ENCODE assay signal across 26 mouse cellular contexts in the genomic region with DNA sequence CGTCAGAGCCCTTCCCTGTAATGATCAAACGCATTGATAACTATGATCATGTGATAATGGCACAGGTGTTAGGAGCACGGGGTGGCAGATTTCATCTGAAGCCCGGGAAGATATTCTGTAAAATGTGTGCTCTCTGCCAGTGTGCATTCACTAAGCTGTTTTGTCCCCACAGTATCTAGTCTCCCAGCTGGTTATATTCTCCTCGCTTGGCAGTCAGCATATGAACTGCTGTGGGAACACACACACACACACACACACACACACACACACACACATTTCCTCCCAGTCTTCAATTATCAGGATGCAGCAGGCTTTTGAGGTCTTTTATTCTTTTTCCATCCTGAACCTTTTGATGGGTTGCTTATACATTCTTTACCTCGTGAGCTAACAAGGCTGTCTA.
DNase-seq lines count a peak whose midpoint lies in the region; ATAC-seq lines count a peak whose summit lies in the region.
"Had no signal": no experiment of that assay in that cellular context is flagged by ENCODE, and none has a peak within 500 bp of the region (broad histone marks: within the 10 kb centered on the region; RNA-seq: fewer than 3 reads in every experiment).

No protein-coding gene starts in this region.

- 67% methylated on average over 6 of the region's 6 CpGs for WGBS in midbrain, embryonic 14.5 days
- WGBS in midbrain, embryonic 16.5 days, result 55% methylated on average over 6 of the region's 6 CpGs
- 84% methylated on average over 6 of the region's 6 CpGs for WGBS in forebrain, embryonic 10.5 days
- WGBS in forebrain, embryonic 14.5 days, result 38% methylated on average over 6 of the region's 6 CpGs

- H3K9me3 ChIP-seq in midbrain, embryonic 14.5 days (ENCODE audit: control insufficient read depth, low read length), result 0 out of 2 replicates have a peak, but pooled peaks cover 7% of the 10 kb centered on the region
- no peaks in the 10 kb centered on the region; the same call in 1 of the 2 replicates for H3K9me3 ChIP-seq in midbrain, embryonic 16.5 days (replicated peaks; ENCODE audit: control insufficient read depth, low read length, poor library complexity, severe bottlenecking)
- H3K9me3 ChIP-seq in forebrain, embryonic 10.5 days, result peaks cover 11% of the 10 kb centered on the region; the same call in 1 of the 2 replicates
- no peaks in the 10 kb centered on the region; the same call in 1 of the 2 replicates for H3K9me3 ChIP-seq in forebrain, embryonic 14.5 days (replicated peaks; ENCODE audit: control insufficient read depth, low read length)
- H3K9me3 ChIP-seq: hindbrain, embryonic 15.5 days; limb, embryonic 10.5 days; midbrain, embryonic 12.5 days had no signal

- no peak overlapping the region for H3K4me3 ChIP-seq in midbrain, embryonic 14.5 days (replicated peaks; ENCODE audit: low read depth, low read length)
- H3K4me3 ChIP-seq in midbrain, embryonic 16.5 days (ENCODE audit: low read depth, low read length), result no peak overlapping the region
- H3K4me3 ChIP-seq in forebrain, embryonic 10.5 days, result no peak overlapping the region
- no peak overlapping the region for H3K4me3 ChIP-seq in forebrain, embryonic 14.5 days (ENCODE audit: low read depth, low read length)
- H3K4me3 ChIP-seq: hindbrain, embryonic 15.5 days; left cerebral cortex, adult 2 months; limb, embryonic 10.5 days; midbrain, embryonic 12.5 days had no signal

- peak; percentile 34 for DNase-seq in midbrain, embryonic 14.5 days
- DNase-seq in forebrain, embryonic 10.5 days (ENCODE audit: extremely low spot score, low spot score), result no peak
- DNase-seq in forebrain, embryonic 14.5 days (ENCODE audit: low spot score), result peak; percentile 74
- peak; percentile 43 for DNase-seq in layer of hippocampus, adult 9-11 months
- no peak for DNase-seq in spleen, postnatal 14 days (ENCODE audit: low spot score in 2 of 2)
- DNase-seq in lung, postnatal 25 days (ENCODE audit: low spot score), result no peak
- DNase-seq: adrenal gland, postnatal 36 days; B cell, adult 2 months; cerebellum, adult 11-12 months; gastrocnemius, postnatal 14 days; heart, adult 11 months; kidney, adult 2 months; liver; spleen, adult 18-20 months; thymus, postnatal 25 days had no signal

- H3K27ac ChIP-seq in midbrain, embryonic 14.5 days (replicated peaks; ENCODE audit: low read depth, low read length), result no peak overlapping the region
- H3K27ac ChIP-seq in midbrain, embryonic 16.5 days (ENCODE audit: low read length), result no peak overlapping the region
- H3K27ac ChIP-seq in forebrain, embryonic 10.5 days, result peak overlapping the region; percentile 4; the same call in 1 of the 2 replicates
- no peak overlapping the region for H3K27ac ChIP-seq in forebrain, embryonic 14.5 days (ENCODE audit: low read depth, low read length)
- H3K27ac ChIP-seq: hindbrain, embryonic 15.5 days; kidney, postnatal 0 days; left cerebral cortex, adult 2 months; limb, embryonic 10.5 days; midbrain, embryonic 12.5 days had no signal

- ATAC-seq in midbrain, embryonic 14.5 days (ENCODE audit: low FRiP score, low TSS enrichment), result no peak
- no peak for ATAC-seq in midbrain, embryonic 16.5 days
- ATAC-seq in forebrain, embryonic 14.5 days, result peak; percentile 71; the same call in 1 of the 2 replicates
- ATAC-seq: lung, postnatal 0 days; Patski had no signal

- no peak overlapping the region for H3K4me2 ChIP-seq in midbrain, embryonic 14.5 days (ENCODE audit: low read length)
- H3K4me2 ChIP-seq in midbrain, embryonic 16.5 days (ENCODE audit: low read length), result no peak overlapping the region
- H3K4me2 ChIP-seq in forebrain, embryonic 14.5 days (ENCODE audit: low read length), result no peak overlapping the region
- H3K4me2 ChIP-seq: heart, embryonic 11.5 days; hindbrain, embryonic 15.5 days; midbrain, embryonic 12.5 days had no signal

- no peaks in the 10 kb centered on the region for H3K4me1 ChIP-seq in midbrain, embryonic 14.5 days (ENCODE audit: control insufficient read depth, insufficient read depth, low read length)
- peaks cover 2% of the 10 kb centered on the region for H3K4me1 ChIP-seq in midbrain, embryonic 16.5 days (ENCODE audit: control insufficient read depth, insufficient read depth, low read length)
- H3K4me1 ChIP-seq in forebrain, embryonic 10.5 days, result peaks cover 18% of the 10 kb centered on the region
- H3K4me1 ChIP-seq in forebrain, embryonic 14.5 days (ENCODE audit: control insufficient read depth, insufficient read depth, low read length), result peaks cover 5% of the 10 kb centered on the region; the same call in 1 of the 2 replicates
- H3K4me1 ChIP-seq: hindbrain, embryonic 15.5 days; limb, embryonic 10.5 days had no signal

- H3K9ac ChIP-seq in midbrain, embryonic 14.5 days (replicated peaks; ENCODE audit: low read length), result no peak overlapping the region
- H3K9ac ChIP-seq in midbrain, embryonic 16.5 days (ENCODE audit: low read depth, low read length), result no peak overlapping the region
- H3K9ac ChIP-seq in forebrain, embryonic 14.5 days (ENCODE audit: low read length), result no peak overlapping the region
- H3K9ac ChIP-seq: hindbrain, embryonic 15.5 days; midbrain, embryonic 12.5 days had no signal

- no peaks in the 10 kb centered on the region for H3K36me3 ChIP-seq in midbrain, embryonic 14.5 days (ENCODE audit: control insufficient read depth, insufficient read depth, low read length)
- H3K36me3 ChIP-seq in midbrain, embryonic 16.5 days (ENCODE audit: control insufficient read depth, insufficient read depth, low read length), result no peaks in the 10 kb centered on the region
- no peaks in the 10 kb centered on the region for H3K36me3 ChIP-seq in forebrain, embryonic 10.5 days (replicated peaks)
- H3K36me3 ChIP-seq in forebrain, embryonic 14.5 days (ENCODE audit: control insufficient read depth, insufficient read depth, low read length), result no peaks in the 10 kb centered on the region
- H3K36me3 ChIP-seq: G1E; hindbrain, embryonic 15.5 days; limb, embryonic 10.5 days; midbrain, embryonic 12.5 days had no signal

- no peaks in the 10 kb centered on the region for H3K27me3 ChIP-seq in midbrain, embryonic 14.5 days (ENCODE audit: control insufficient read depth, insufficient read depth, low read length)
- H3K27me3 ChIP-seq in midbrain, embryonic 16.5 days (ENCODE audit: control insufficient read depth, insufficient read depth, low read depth, low read length), result no peaks in the 10 kb centered on the region
- H3K27me3 ChIP-seq in forebrain, embryonic 10.5 days (ENCODE audit: poor library complexity, severe bottlenecking), result no peaks in the 10 kb centered on the region
- H3K27me3 ChIP-seq in forebrain, embryonic 14.5 days (replicated peaks; ENCODE audit: control insufficient read depth, insufficient read depth, low read length), result no peaks in the 10 kb centered on the region
- H3K27me3 ChIP-seq: CH12.LX; hindbrain, embryonic 15.5 days; midbrain, embryonic 12.5 days had no signal

Comparison
In these comparisons a context has a peak if more than half of its experiments do, and no peak if none do; other contexts are left out.
1. DNase-seq: peak in midbrain, embryonic 14.5 days (single experiment), forebrain, embryonic 14.5 days (single experiment) and layer of hippocampus, adult 9-11 months (single experiment); none in forebrain, embryonic 10.5 days (single experiment), spleen, postnatal 14 days (0 of 2) and lung, postnatal 25 days (single experiment).